Mouse (Mus musculus): Measurements from ENCODE around the gene Ccdc57. TPM values are rescaled to one million over a fixed set of nuclear protein-coding genes. Genes with fewer than 3 reads are reported as not detected.
"Not testable (repeated sequence)": the region's sequence is repeated elsewhere in the genome, so short reads cannot be mapped to it uniquely, and the experiment has no call there.

Ccdc57 gene
- total and polyA plus RNA-seq, 3 experiments: 3.5 to 20.4 (median 8.4) TPM

GRCm38 (mm10) chr11:120821076-120821922 lies 111.4 kb downstream of the Ccdc57 start:
- no peak for DNase-seq

GRCm38 (mm10) chr11:120820546-120820945 lies 112.1 kb downstream of the Ccdc57 start:
- no peak for DNase-seq

GRCm38 (mm10) chr11:120819556-120819955 lies 113.1 kb downstream of the Ccdc57 start:
- no peak for DNase-seq

- DNase-seq: no peak
These were observed 114.4 kb downstream of the Ccdc57 start for GRCm38 (mm10) chr11:120818251-120818650.

DNA sequence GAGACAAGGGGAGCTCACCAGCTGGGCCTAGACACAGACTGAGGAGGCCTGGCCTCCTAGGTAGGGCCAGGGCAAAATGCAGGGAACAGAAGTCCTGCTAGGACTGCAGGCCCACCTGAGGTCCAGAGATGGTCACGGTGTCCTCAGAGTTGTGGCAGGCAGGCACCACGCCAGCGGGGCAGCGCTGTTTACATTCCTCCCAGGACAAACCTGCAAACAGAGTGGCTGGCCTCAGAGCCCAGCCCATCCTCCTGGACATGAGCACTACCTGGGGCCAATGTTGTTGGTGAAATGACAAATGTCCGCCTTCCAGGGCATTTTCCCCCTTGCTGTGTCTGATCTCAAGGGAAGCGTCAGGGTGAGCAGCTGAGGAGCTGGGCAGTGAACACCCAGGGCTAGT lies 115.3 kb downstream of the Ccdc57 start:
- no peak for DNase-seq

GRCm38 (mm10) chr11:120812068-120812467 lies 120.6 kb downstream of the Ccdc57 start:
- DNase-seq: no peak

DNA sequence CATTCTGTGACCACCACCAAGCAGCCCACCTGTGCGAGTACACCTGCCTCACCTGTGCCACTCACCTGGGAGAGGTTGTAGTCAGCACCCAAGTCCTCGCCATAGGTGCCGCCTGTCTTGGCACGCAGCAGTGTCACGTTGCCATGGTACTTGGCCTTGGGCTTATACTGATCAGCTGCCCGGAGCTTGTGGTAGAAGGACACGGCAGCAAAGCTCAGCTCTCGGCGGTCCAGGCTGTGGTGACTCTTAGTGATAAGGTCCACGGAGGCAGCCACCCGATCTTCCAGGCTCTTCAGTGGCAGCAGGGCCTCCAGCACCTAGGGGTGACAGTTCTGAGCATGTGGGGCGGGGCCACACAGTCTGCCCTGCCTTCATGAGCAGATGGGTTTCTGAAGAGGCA lies 124.7 kb downstream of the Ccdc57 start:
- DNase-seq: peak; percentile 58

DNA sequence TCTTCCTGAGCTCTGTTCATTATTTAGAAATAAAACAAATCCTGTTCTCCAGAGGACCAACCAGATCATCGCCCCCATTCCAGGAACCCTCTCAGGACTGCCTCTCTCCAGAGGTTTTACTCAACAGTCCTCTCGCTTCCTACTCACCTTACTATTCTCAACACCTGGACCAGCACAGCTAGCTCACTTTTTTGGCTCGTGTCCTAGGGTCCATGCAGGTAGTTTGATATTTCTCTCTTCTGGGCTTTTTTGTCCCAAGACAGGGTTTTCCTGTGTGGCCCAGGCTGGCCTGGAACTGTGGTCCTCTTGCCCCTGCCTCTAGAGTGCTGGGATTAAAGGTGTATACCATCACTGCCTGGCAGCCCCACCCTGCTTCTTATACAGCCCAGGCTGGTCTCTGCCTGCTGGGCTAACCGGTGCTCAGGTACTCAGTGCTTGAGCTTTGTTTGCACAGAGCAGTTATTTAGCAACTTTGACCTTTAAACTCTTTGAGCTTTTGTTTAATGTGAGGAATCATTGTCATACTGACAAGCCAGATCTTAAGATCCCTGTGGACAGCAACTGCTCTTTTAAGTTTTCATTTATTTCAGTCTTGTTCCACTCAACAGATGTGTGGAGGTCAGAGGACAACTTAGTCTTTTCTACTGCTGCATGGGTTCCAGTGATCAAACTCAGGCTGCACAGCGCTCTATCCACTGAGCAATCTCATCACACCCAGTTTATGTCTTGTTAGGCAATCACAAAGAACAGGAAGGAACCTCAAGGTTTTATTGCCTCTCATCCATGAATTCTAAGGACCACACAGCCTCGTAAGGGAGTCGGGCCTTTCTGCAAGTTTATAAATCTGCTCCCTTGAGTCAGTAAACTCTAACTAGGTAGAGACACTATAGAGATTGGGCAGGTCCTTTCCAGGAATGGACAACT lies 127.0 kb downstream of the Ccdc57 start:
- DNase-seq: no peak

- DNase-seq: no peak
These were observed 127.9 kb downstream of the Ccdc57 start for GRCm38 (mm10) chr11:120804769-120805168.

DNA sequence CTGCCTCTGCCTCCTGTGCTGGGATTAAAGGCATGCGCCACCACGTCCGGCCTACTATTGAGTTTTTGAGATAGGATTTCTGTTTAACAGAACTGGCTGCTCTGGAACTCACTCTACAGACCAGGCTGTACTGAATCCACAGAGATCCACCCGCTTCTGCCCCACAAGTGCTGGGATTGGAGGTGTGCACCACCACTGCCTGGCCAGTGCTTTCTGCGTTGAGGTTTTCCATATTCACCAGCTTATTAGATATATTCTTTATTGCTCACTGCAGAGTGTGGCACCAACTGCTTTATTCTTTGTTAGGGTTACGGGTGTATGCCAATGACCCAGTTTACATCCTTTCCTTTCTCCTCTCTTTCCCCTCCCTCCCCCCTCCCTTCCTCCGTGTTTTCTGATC lies 128.4 kb downstream of the Ccdc57 start:
- no peak for DNase-seq

GRCm38 (mm10) chr11:120800061-120800904 lies 132.4 kb downstream of the Ccdc57 start:
- peak; percentile 94 for DNase-seq

- DNase-seq: no peak
These were observed 133.3 kb downstream of the Ccdc57 start for GRCm38 (mm10) chr11:120799316-120799890.

GRCm38 (mm10) chr11:120798244-120798643 lies 134.4 kb downstream of the Ccdc57 start:
- no peak for DNase-seq

GRCm38 (mm10) chr11:120796614-120796946 lies 136.1 kb downstream of the Ccdc57 start:
- no peak for DNase-seq

DNA sequence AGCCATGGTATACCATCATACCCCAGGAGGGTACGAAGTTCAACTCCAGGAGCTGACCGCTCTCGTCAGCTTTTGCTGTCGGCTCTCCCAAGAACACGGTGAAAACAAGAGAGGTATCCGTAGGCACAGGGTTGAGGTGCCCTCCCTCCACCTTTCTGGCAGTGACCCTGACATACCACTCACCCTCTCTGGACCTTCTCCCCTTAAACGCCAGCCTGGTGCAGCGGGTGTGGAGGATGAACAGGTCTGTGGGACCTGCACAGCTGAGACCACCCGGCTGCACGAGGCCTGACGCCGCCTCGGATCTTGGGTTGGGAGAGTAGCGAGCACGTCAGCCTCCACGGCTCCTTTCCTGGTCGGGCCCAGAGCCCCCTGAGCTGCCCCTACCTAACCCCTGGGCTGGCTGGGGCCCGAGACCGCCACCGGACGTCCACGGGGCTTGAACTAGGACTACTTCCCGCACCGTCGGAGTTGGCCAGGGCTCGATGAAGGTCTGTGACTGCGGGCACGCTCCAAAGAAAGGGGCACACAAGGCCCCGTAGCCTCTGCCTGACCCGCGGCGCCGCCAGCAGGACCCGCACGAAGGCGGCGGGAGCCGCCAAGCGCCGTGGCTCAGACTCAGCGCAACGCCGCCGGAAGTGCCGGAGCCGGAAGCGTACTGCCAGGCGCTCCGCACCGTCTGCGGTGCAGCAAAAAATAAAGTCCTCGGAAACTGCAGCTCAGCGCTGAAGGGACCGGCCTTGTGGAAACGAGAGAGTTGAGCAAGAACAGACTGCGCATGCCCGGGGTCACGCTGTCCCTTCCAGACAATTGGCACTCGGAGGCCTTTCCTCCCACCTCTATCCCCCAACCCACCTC lies 136.7 kb downstream of the Ccdc57 start, which contains the start of gene Dus1l:
TSS of gene Dus1l (minus strand) at position 648 of the 858 bp plus-strand sequence.
- peak; percentile 97 for DNase-seq

GRCm38 (mm10) chr11:120792652-120793051 lies 140.0 kb downstream of the Ccdc57 start:
- DNase-seq: no peak

DNA sequence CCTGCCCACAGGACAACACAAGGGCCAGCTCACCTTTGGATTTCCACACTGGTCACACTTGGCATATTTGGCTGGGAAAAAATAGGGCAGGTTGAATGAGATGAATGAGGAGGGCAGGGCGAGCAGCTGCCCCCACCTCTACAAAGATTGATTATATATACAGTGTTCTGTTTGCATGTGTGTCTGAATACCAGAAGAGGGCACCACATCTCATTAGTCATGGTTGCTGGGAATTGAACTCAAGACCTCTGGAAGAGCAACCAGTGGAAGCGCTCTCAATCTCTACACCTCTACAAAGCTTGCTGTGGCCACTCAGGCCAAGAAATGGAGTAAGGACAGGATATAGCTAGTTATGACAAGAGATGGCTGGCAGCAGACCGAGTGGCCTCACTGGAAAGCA lies 142.9 kb downstream of the Ccdc57 start:
- no peak for DNase-seq

- DNase-seq: no peak
These were observed 143.3 kb downstream of the Ccdc57 start for GRCm38 (mm10) chr11:120789355-120789754.

DNA sequence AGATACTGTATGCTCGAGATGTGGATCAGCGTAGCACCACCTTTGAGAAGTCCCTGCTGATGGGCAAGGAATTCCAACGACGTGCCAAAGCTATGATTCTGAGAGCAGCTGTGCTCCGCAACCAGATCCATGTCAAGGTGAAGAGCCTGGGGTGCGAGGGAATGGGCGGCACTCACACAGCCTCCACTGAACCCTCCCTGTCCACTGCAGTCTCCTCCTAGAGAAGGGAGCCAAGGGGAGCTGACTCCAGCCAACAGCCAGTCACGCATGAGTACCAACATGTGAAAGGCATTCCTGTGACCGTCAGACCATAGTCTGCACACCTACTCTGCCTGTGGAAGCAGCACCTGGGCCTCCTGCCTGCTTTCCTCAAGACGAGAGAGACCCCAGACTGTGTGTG lies 144.2 kb downstream of the Ccdc57 start:
- DNase-seq: not testable (repeated sequence)

- DNase-seq: no peak
These were observed 147.5 kb downstream of the Ccdc57 start for GRCm38 (mm10) chr11:120785145-120785544.
